Mouse (Mus musculus) MEL (cell line): ENCODE measurements at regions not wholly inside any gene's neighbourhood (a gene's known extent, or its start where the extent isn't known, plus 50 kb on each side); places are given as distances from the start of the nearest gene placed in this dataset.

Experiments used
- CTCF ChIP-seq, 3 experiments: IDR thresholded peaks in 2 of 3; conservative IDR thresholded peaks in 1 of 3; 2 replicates each; pipeline ENCODE4 v1.5.1; 2011 to 2012; ENCODE audit warnings: low read length in 3 of 3, low read depth in 2 of 3, mild to moderate bottlenecking in 2 of 3, improper control_type of control experiment in 1 of 3, inconsistent platforms in 1 of 3, mixed read lengths in 1 of 3, moderate library complexity in 1 of 3; ENCODE audit not compliant: control insufficient read depth in 1 of 3, insufficient read depth in 1 of 3, poor library complexity in 1 of 3, severe bottlenecking in 1 of 3
- GABPA ChIP-seq: IDR thresholded peaks from 2 replicates; pipeline ENCODE4 v1.6.1; 2012; ENCODE audit warnings: low read depth, mild to moderate bottlenecking, inconsistent platforms, low read length, improper control_type of control experiment, moderate library complexity
- HCFC1 ChIP-seq: IDR thresholded peaks from 2 replicates; pipeline ENCODE4 v1.6.1; 2012; ENCODE audit warnings: low read depth, mild to moderate bottlenecking, inconsistent platforms, low read length, improper control_type of control experiment, moderate library complexity
- MAX ChIP-seq: IDR thresholded peaks from 2 replicates; pipeline ENCODE4 v1.6.1; 2011; ENCODE audit warnings: low read length, improper control_type of control experiment
- POLR2A ChIP-seq, 2 experiments: IDR thresholded peaks; 2 replicates each; pipeline ENCODE4 v1.6.1; 2011 to 2012; ENCODE audit warnings: low read length in 2 of 2, mild to moderate bottlenecking in 2 of 2, control low read depth in 1 of 2, improper control_type of control experiment in 1 of 2, low read depth in 1 of 2, moderate library complexity in 1 of 2; ENCODE audit not compliant: control insufficient read depth in 1 of 2, insufficient read depth in 1 of 2, poor library complexity in 1 of 2
- POLR2AphosphoS2 ChIP-seq: IDR thresholded peaks from 2 replicates; pipeline ENCODE4 v1.6.1; 2011; ENCODE audit warnings: low read length, improper control_type of control experiment
- SMC3 ChIP-seq: IDR thresholded peaks from 2 replicates; pipeline ENCODE4 v1.6.1; 2011; ENCODE audit warnings: low read depth, low read length, improper control_type of control experiment

GRCm38 (mm10) chr1:119322279-119322995 is 99.6 kb downstream of the Inhbb start:
- no peak for TF ChIP-seq SMC3
- TF ChIP-seq MAX = no peak
- TF ChIP-seq POLR2A (IDR thresholded peaks at IDR 0.05; ENCODE audit: control insufficient read depth in 1 of 2, insufficient read depth in 1 of 2, low read depth in 1 of 2, low read length in 2 of 2, poor library complexity in 1 of 2) = no peak
- no peak for TF ChIP-seq CTCF (IDR thresholded peaks at IDR 0.05 in 2 of 3, conservative IDR thresholded peaks at IDR 0.05 in 1 of 3; ENCODE audit: control insufficient read depth in 1 of 3, insufficient read depth in 1 of 3, low read depth in 2 of 3, low read length in 3 of 3, poor library complexity in 1 of 3, severe bottlenecking in 1 of 3)
- TF ChIP-seq POLR2AphosphoS2 = no peak
- no peak for TF ChIP-seq GABPA
- no peak for TF ChIP-seq HCFC1
